Mouse (Mus musculus) liver, postnatal 0 days (tissue): ENCODE data around the gene Fam189b.

ENCODE experiments used
- CTCF ChIP-seq: sonication (generic); IDR thresholded peaks from 2 replicates; pipeline ENCODE4 v1.5.1; 2016; ENCODE audit warnings: antibody characterized with exemption, low read depth
- EP300 ChIP-seq: IDR thresholded peaks from 2 replicates; pipeline ENCODE4 v1.6.1; 2016; ENCODE audit warnings: antibody characterized with exemption, low read depth, mild to moderate bottlenecking

DNA sequence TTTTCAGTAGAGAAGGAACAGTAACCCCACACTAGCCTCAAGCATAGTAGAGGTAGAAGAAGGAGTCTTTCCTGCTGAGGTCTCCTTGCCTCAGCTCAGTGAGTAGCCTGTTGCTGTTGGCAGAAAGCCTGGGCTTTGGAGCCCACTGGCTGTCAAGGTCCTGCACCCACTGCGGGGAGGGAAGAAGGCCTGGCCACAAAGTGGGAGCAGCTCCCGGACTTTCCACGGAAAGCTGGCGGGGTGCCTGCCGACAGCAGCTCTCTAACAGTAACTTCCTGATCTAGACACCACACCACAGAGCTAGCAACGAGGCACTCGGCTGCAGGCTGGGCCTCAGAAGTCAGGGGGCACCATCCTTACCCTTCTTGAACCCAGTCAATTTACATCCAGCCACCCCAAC is 27.8 kb downstream of the Fam189b start:
- TF ChIP-seq CTCF (no peak), EP300 (no peak)
